Mouse (Mus musculus) ES-Bruce4 (cell line): ENCODE results near the gene Vil1. TPM values are rescaled to one million over a fixed set of nuclear protein-coding genes. Genes with fewer than 3 reads are reported as not detected.

ENCODE experiments used
- H3K27ac ChIP-seq: 2 replicates; pipeline ENCODE4 v1.5.1; 2012; ENCODE audit warnings: low read length, inconsistent platforms; ENCODE audit not compliant: insufficient read depth
- H3K27me3 ChIP-seq: 2 replicates; pipeline ENCODE4 v1.6.1; 2012; ENCODE audit warnings: mild to moderate bottlenecking, low read length, inconsistent platforms; ENCODE audit not compliant: control insufficient read depth, poor library complexity, insufficient read depth, severe bottlenecking
- H3K36me3 ChIP-seq: 2 replicates; pipeline ENCODE4 v1.6.1; 2012; ENCODE audit warnings: inconsistent platforms, mild to moderate bottlenecking, low read length, moderate library complexity; ENCODE audit not compliant: control insufficient read depth, poor library complexity, insufficient read depth, severe bottlenecking
- H3K4me1 ChIP-seq: one replicate; pipeline ENCODE4 v1.8.1; 2011; ENCODE audit warnings: low read length; ENCODE audit not compliant: control insufficient read depth, insufficient read depth
- H3K4me3 ChIP-seq: 2 replicates; pipeline ENCODE4 v1.5.1; 2011; ENCODE audit warnings: low read depth, mild to moderate bottlenecking, low read length
- H3K9ac ChIP-seq: 2 replicates; pipeline ENCODE4 v1.6.1; 2012; ENCODE audit warnings: low read depth, mild to moderate bottlenecking, inconsistent platforms; ENCODE audit not compliant: poor library complexity, severe bottlenecking
- H3K9me3 ChIP-seq: replicated peaks from 2 replicates; pipeline ENCODE4 v1.6.1; 2012; ENCODE audit warnings: mild to moderate bottlenecking, low read length, inconsistent platforms; ENCODE audit not compliant: control insufficient read depth, poor library complexity, insufficient read depth, severe bottlenecking
- CTCF ChIP-seq: IDR thresholded peaks from one replicate; pipeline ENCODE4 v1.8.1; 2011; ENCODE audit warnings: low read depth, low read length
- EP300 ChIP-seq: IDR thresholded peaks from 2 replicates; pipeline ENCODE4 v1.6.1; 2011; ENCODE audit warnings: low read depth, low read length; ENCODE audit not compliant: insufficient read depth
- POLR2A ChIP-seq: IDR thresholded peaks from one replicate; pipeline ENCODE4 v1.8.1; 2011; ENCODE audit warnings: low read length; ENCODE audit not compliant: insufficient read depth
- polyA plus RNA-seq: library from polyadenylated mRNA; stranded (reverse); fragments of >200 nt; gene quantifications from 2 replicates; pipeline ENCODE4 v1.2.4, GENCODE M21; 2011; ENCODE audit warnings: low read depth; ENCODE audit not compliant: missing spikeins, insufficient read depth, insufficient read length

Vil1 gene
- polyA plus RNA-seq, 1 experiment, result 0.61 TPM

DNA sequence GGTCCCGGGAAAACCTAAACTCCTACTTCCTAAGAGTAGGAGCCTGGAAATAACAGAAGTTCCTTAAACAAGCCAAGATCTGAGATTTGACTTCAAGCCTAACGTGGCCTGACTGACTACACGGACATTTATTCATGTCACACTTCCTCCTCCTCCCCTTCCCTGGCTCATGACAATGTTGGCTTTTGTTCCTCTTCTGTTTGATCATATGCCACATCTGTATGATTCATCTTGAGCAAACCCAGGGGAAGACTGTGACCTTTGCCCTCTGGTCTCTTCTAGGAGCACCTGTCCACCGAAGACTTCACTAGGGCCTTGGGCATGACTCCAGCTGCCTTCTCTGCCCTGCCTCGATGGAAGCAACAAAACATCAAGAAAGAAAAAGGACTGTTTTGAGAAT is 25.4 kb downstream of the Vil1 start:
- Histone ChIP-seq H3K36me3 (peaks cover 21% of the 10 kb centered on the region), H3K4me3 (no peak overlapping the region), H3K27me3 (no peaks in the 10 kb centered on the region), H3K27ac (no peak overlapping the region), H3K4me1 (no peaks in the 10 kb centered on the region), H3K9ac (no peak overlapping the region), H3K9me3 (no peaks in the 10 kb centered on the region)
- no peak for TF ChIP-seq CTCF
- TF ChIP-seq POLR2A, result no peak
- TF ChIP-seq EP300, result no peak

GRCm38 (mm10) chr1:74435563-74435962 is 26.4 kb downstream of the Vil1 start:
- TF ChIP-seq EP300, result no peak
- TF ChIP-seq POLR2A, result no peak
- TF ChIP-seq CTCF, result no peak
- Histone ChIP-seq H3K27ac (no peak overlapping the region), H3K4me3 (no peak overlapping the region), H3K4me1 (no peaks in the 10 kb centered on the region), H3K27me3 (no peaks in the 10 kb centered on the region), H3K9me3 (no peaks in the 10 kb centered on the region), H3K9ac (no peak overlapping the region), H3K36me3 (peaks cover 30% of the 10 kb centered on the region)

- H3K27ac ChIP-seq, result no peak overlapping the region
Observed at GRCm38 (mm10) chr1:74437702-74438427, 28.7 kb downstream of the Vil1 start.

DNA sequence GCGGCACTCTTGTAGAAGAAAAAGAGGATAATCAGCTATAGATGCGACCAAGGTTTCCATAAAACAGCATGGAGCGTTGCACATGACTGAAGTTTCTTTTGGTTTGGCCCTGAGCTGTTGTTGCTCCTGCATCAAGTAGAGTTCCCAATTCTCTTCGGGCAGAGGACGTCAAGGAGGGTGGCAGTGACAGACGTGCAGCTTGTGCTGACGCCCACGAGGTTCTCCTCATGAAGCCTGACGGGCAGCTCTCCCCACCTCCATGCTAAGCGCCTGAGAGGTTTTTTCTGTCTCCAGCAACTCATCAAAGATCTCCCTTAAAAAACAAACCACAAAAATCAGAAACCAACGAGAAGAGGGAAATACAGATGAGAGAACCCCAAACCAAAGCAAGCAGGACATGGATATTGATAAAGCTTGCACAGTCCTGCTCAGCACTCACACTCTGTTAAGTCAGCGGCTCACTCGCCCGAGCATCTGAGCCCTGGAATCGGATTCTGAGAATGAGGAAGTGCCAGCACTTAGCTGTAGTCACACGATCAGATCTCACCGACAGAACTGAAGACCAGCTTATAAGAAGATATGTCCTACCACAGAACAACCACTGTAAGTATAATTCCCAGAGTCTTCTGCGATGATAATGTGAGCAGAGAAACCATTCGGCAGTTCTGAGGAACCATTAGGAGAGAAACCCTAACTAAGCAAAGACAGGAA is 30.1 kb downstream of the Vil1 start:
- no peak for TF ChIP-seq POLR2A
- TF ChIP-seq EP300, result no peak
- no peak for TF ChIP-seq CTCF
- no peak overlapping the region for H3K27ac ChIP-seq
- H3K27me3 ChIP-seq, result no peaks in the 10 kb centered on the region
- H3K4me1 ChIP-seq, result no peaks in the 10 kb centered on the region
- H3K36me3 ChIP-seq, result peaks cover 41% of the 10 kb centered on the region
- no peaks in the 10 kb centered on the region for H3K9me3 ChIP-seq
- H3K9ac ChIP-seq, result no peak overlapping the region
- no peak overlapping the region for H3K4me3 ChIP-seq

More at GRCm38 (mm10) chr1:74437702-74438427, 28.7 kb downstream of the Vil1 start:
- peaks cover 38% of the 10 kb centered on the region for H3K36me3 ChIP-seq
- TF ChIP-seq CTCF (no peak), POLR2A (no peak), EP300 (no peak)
- H3K9me3 ChIP-seq, result no peaks in the 10 kb centered on the region
- no peaks in the 10 kb centered on the region for H3K4me1 ChIP-seq
- H3K27me3 ChIP-seq, result no peaks in the 10 kb centered on the region
- no peak overlapping the region for H3K9ac ChIP-seq
- no peak overlapping the region for H3K4me3 ChIP-seq

GRCm38 (mm10) chr1:74444538-74444937 is 35.4 kb downstream of the Vil1 start:
- no peaks in the 10 kb centered on the region for H3K4me1 ChIP-seq
- H3K9me3 ChIP-seq, result no peaks in the 10 kb centered on the region
- H3K27me3 ChIP-seq, result no peaks in the 10 kb centered on the region
- H3K9ac ChIP-seq, result no peak overlapping the region
- H3K27ac ChIP-seq, result no peak overlapping the region
- H3K36me3 ChIP-seq, result peaks cover 41% of the 10 kb centered on the region
- H3K4me3 ChIP-seq, result no peak overlapping the region
- no peak for TF ChIP-seq POLR2A
- no peak for TF ChIP-seq CTCF

GRCm38 (mm10) chr1:74452611-74453045 is 43.5 kb downstream of the Vil1 start:
- no peak overlapping the region for H3K4me3 ChIP-seq
- TF ChIP-seq CTCF, result no peak
- no peak for TF ChIP-seq EP300
- no peak overlapping the region for H3K9ac ChIP-seq
- H3K27ac ChIP-seq, result no peak overlapping the region
- H3K4me1 ChIP-seq, result no peaks in the 10 kb centered on the region
- H3K27me3 ChIP-seq, result no peaks in the 10 kb centered on the region
- peaks cover 47% of the 10 kb centered on the region for H3K36me3 ChIP-seq
- no peaks in the 10 kb centered on the region for H3K9me3 ChIP-seq
